Comparison of ENCODE assay signal across 21 mouse cellular contexts in the genomic region with DNA sequence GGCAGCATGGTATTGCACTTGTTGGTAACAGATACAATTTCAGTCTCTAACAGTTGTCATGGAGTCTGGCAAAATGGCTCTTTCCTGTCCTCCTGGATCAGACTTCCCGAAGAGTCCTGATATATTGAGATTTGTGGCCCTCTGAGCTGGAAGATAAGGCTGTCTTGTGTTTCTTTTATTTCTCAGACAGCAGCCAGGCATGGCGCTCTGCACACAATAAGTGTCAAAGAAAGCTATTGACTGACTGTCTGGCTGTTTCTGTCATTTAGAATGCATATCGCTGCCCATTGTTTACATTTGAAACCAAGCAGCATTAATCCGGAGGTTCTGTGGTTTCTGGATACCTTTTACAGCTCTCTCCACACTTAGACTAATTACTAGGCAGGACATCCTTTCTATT.
"Had no signal": no experiment of that assay in that cellular context is flagged by ENCODE, and none has a peak within 500 bp of the region (broad histone marks: within the 10 kb centered on the region; RNA-seq: fewer than 3 reads in every experiment).

No protein-coding gene starts in this region.

- H3K4me1 ChIP-seq: limb, embryonic 10.5 days; limb, embryonic 13.5 days; liver, embryonic 12.5 days; liver, embryonic 15.5 days; lung, embryonic 15.5 days; stomach, embryonic 15.5 days had no signal

- H3K27ac ChIP-seq: kidney, postnatal 0 days; layer of hippocampus, adult 2 months; limb, embryonic 10.5 days; limb, embryonic 13.5 days; liver, embryonic 12.5 days; liver, embryonic 15.5 days; lung, embryonic 15.5 days; neural tube, embryonic 13.5 days; stomach, embryonic 15.5 days had no signal

- ATAC-seq: liver, embryonic 12.5 days had no signal

- H3K4me2 ChIP-seq: limb, embryonic 13.5 days; liver, embryonic 12.5 days; liver, embryonic 15.5 days; lung, embryonic 15.5 days; neural tube, embryonic 13.5 days; stomach, embryonic 15.5 days had no signal

- H3K27me3 ChIP-seq: limb, embryonic 13.5 days; liver, embryonic 12.5 days; liver, embryonic 15.5 days; lung, embryonic 15.5 days; neural tube, embryonic 13.5 days; stomach, embryonic 15.5 days had no signal

- H3K36me3 ChIP-seq: limb, embryonic 10.5 days; limb, embryonic 13.5 days; liver, embryonic 12.5 days; liver, embryonic 15.5 days; lung, embryonic 15.5 days; neural tube, embryonic 13.5 days; stomach, embryonic 15.5 days had no signal

- DNase-seq: kidney, adult 2 months; kidney, postnatal 25 days; layer of hippocampus, adult 9-11 months; liver; lung, adult 18-20 months; lung, postnatal 10 days; lung, postnatal 4 days; retina, postnatal 1 day; right cerebral cortex, postnatal 25 days; spleen, adult 18-20 months; thymus, postnatal 25 days had no signal

- H3K9me3 ChIP-seq: limb, embryonic 10.5 days; limb, embryonic 13.5 days; liver, embryonic 12.5 days; liver, embryonic 15.5 days; lung, embryonic 15.5 days; neural tube, embryonic 13.5 days; stomach, embryonic 15.5 days had no signal

- H3K4me3 ChIP-seq: layer of hippocampus, adult 2 months; limb, embryonic 10.5 days; limb, embryonic 13.5 days; liver, embryonic 12.5 days; liver, embryonic 15.5 days; lung, embryonic 15.5 days; myocyte; neural tube, embryonic 13.5 days; stomach, embryonic 15.5 days had no signal

- H3K9ac ChIP-seq: limb, embryonic 13.5 days; liver, embryonic 12.5 days; liver, embryonic 15.5 days; lung, embryonic 15.5 days; neural tube, embryonic 13.5 days; stomach, embryonic 15.5 days had no signal
